Comparison of ENCODE assay signal across 20 mouse cellular contexts in genomic region chr2:132869682-132870081, GRCm38 (mm10). TPM values are rescaled to one million over a fixed set of nuclear protein-coding genes. Genes with fewer than 3 reads are reported as not detected.
DNase-seq lines count a peak whose midpoint lies in the region; ATAC-seq and TF ChIP-seq lines count a peak whose summit lies in the region.
"Had no signal": no experiment of that assay in that cellular context is flagged by ENCODE, and none has a peak within 500 bp of the region (broad histone marks: within the 10 kb centered on the region; RNA-seq: fewer than 3 reads in every experiment).

No protein-coding gene starts in this region.

- peak; percentile 17 to 23 for DNase-seq in cerebellum, postnatal 10 days
- DNase-seq in cerebellum, adult 2 months: no peak
- DNase-seq in liver, adult 2 months (ENCODE audit: extremely low read depth, low read depth, low spot score): peak; percentile 93
- DNase-seq in liver (no peak), 416B (ENCODE audit: low read depth) (peak; percentile 31)
- no peak for DNase-seq in urinary bladder, postnatal 25 days (ENCODE audit: low spot score)
- DNase-seq: cerebellum, adult 9-11 months; embryo, embryonic 11 days; gastrocnemius, postnatal 25 days; heart, postnatal 36 days; kidney, adult 2 months; lung, adult 2 months; lung, postnatal 4 days; retina, postnatal 1 day had no signal

- H3K27me3 ChIP-seq in cerebellum, adult 2 months (ENCODE audit: control insufficient read depth, insufficient read depth, low read length): no peaks in the 10 kb centered on the region
- H3K27me3 ChIP-seq in liver, adult 2 months (ENCODE audit: control insufficient read depth, insufficient read depth, low read length): no peaks in the 10 kb centered on the region
- H3K27me3 ChIP-seq in hindbrain, embryonic 13.5 days: no peaks in the 10 kb centered on the region
- H3K27me3 ChIP-seq: embryonic facial prominence, embryonic 15.5 days had no signal

- no peak overlapping the region for H3K4me3 ChIP-seq in cerebellum, adult 2 months (replicated peaks; ENCODE audit: insufficient read depth, low read depth, low read length)
- no peak overlapping the region for H3K4me3 ChIP-seq in liver, adult 2 months (ENCODE audit: insufficient read depth, low read depth, low read length)
- no peak overlapping the region for H3K4me3 ChIP-seq in brown adipose tissue, adult 24 weeks (ENCODE audit: insufficient read depth, low read depth, low read length)
- no peak overlapping the region for H3K4me3 ChIP-seq in hindbrain, embryonic 13.5 days
- H3K4me3 ChIP-seq: embryonic facial prominence, embryonic 15.5 days had no signal

- no peak overlapping the region for H3K9ac ChIP-seq in liver, adult 2 months (ENCODE audit: low read depth, low read length)
- H3K9ac ChIP-seq in hindbrain, embryonic 13.5 days: no peak overlapping the region
- H3K9ac ChIP-seq: embryonic facial prominence, embryonic 15.5 days had no signal

- no peak for TF ChIP-seq POLR2A in cerebellum, adult 2 months (IDR thresholded peaks at IDR 0.05; ENCODE audit: borderline replicate concordance, insufficient read depth, low read length)
- no peak for TF ChIP-seq POLR2A in liver, adult 2 months (IDR thresholded peaks at IDR 0.05; ENCODE audit: extremely low read depth, insufficient read depth, low read length)

- no peak for TF ChIP-seq CTCF in cerebellum, adult 2 months (IDR thresholded peaks at IDR 0.05; ENCODE audit: borderline replicate concordance, insufficient read depth, low read depth, low read length)
- TF ChIP-seq CTCF in liver, adult 2 months (IDR thresholded peaks at IDR 0.05; ENCODE audit: low read depth, low read length): no peak

- H3K79me2 ChIP-seq in liver, adult 2 months (ENCODE audit: control insufficient read depth, insufficient read depth, low read length): no peaks in the 10 kb centered on the region

- no peak overlapping the region for H3K4me2 ChIP-seq in hindbrain, embryonic 13.5 days
- H3K4me2 ChIP-seq: embryonic facial prominence, embryonic 15.5 days; heart, embryonic 11.5 days had no signal

- peaks cover 5% of the 10 kb centered on the region; the same call in 1 of the 2 replicates for H3K4me1 ChIP-seq in cerebellum, adult 2 months (ENCODE audit: control insufficient read depth, insufficient read depth, low read length)
- peaks cover 2% of the 10 kb centered on the region; the same call in 1 of the 2 replicates for H3K4me1 ChIP-seq in liver, adult 2 months (ENCODE audit: control insufficient read depth, insufficient read depth, low read length)
- peaks cover 2% of the 10 kb centered on the region; the same call in 1 of the 2 replicates for H3K4me1 ChIP-seq in brown adipose tissue, adult 24 weeks (ENCODE audit: control insufficient read depth, insufficient read depth, insufficient read length, low read length)
- H3K4me1 ChIP-seq in hindbrain, embryonic 13.5 days (replicated peaks): no peaks in the 10 kb centered on the region
- H3K4me1 ChIP-seq: embryonic facial prominence, embryonic 15.5 days had no signal

- ATAC-seq in hindbrain, embryonic 13.5 days (ENCODE audit: low FRiP score): no peak
- ATAC-seq: activated CD4-positive, CD25-positive, alpha-beta regulatory T cell, adult 4 months; hindbrain, postnatal 0 days had no signal

- peaks cover 15% of the 10 kb centered on the region for H3K36me3 ChIP-seq in liver, adult 2 months (ENCODE audit: control insufficient read depth, insufficient read depth, low read length)
- peaks cover 17% of the 10 kb centered on the region for H3K36me3 ChIP-seq in hindbrain, embryonic 13.5 days

- 36% methylated on average over 5 of the region's 5 CpGs for WGBS in cerebellum, adult 2 months
- WGBS in liver, adult 2 months: 23% methylated on average over 5 of the region's 5 CpGs
- 91% methylated on average over 5 of the region's 5 CpGs for WGBS in hindbrain, embryonic 13.5 days

- no peak overlapping the region for H3K27ac ChIP-seq in cerebellum, adult 2 months (ENCODE audit: insufficient read depth, low read length)
- H3K27ac ChIP-seq in liver, adult 2 months (replicated peaks; ENCODE audit: insufficient read depth, low read depth, low read length): peak overlapping the region; percentile 37
- peak overlapping the region; percentile 67 for H3K27ac ChIP-seq in brown adipose tissue, adult 24 weeks (replicated peaks; ENCODE audit: low read depth, low read length)
- no peak overlapping the region for H3K27ac ChIP-seq in hindbrain, embryonic 13.5 days
- H3K27ac ChIP-seq: embryonic facial prominence, embryonic 15.5 days; hindbrain, postnatal 0 days had no signal

- no peaks in the 10 kb centered on the region for H3K9me3 ChIP-seq in hindbrain, embryonic 13.5 days
- H3K9me3 ChIP-seq: embryonic facial prominence, embryonic 15.5 days had no signal

RNA-seq across cellular contexts. Expression of gene Lrrn4, which starts 11.0 kb away (rescaled TPM):
- 0.14 and 0.23 TPM in 2 replicates for polyA plus RNA-seq in cerebellum, adult 2 months (2012; rRNA removed)
- total RNA-seq in liver, adult 2 months (2014; rRNA removed): 0.13 and 0.37 TPM in 2 replicates
- polyA plus RNA-seq in liver, adult 2 months (2012; rRNA removed): 0.61 and 0.73 TPM in 2 replicates
- 1.1 and 1.4 TPM in 2 replicates for polyA plus RNA-seq in brown adipose tissue, adult 24 weeks (2012; ENCODE audit: insufficient read depth, insufficient read length, missing spikeins)
- polyA plus RNA-seq in hindbrain, embryonic 13.5 days (2015; fragmentation: Nextera tagmentation; extraction: Ambion mirVana): 0.10 TPM in 1 of 2 replicates, not detected in the other
- total RNA-seq: gastrocnemius, postnatal 25 days had no signal

RNA-seq across cellular contexts. Expression of gene Crls1, which starts 23.2 kb away (rescaled TPM):
- 24.4 and 26.0 TPM in 2 replicates for polyA plus RNA-seq in cerebellum, adult 2 months (2012; rRNA removed)
- total RNA-seq in liver, adult 2 months (2014; rRNA removed): 80.9 and 90.4 TPM in 2 replicates
- 41.3 and 52.9 TPM in 2 replicates for polyA plus RNA-seq in liver, adult 2 months (2012; rRNA removed)
- polyA plus RNA-seq in brown adipose tissue, adult 24 weeks (2012; ENCODE audit: insufficient read depth, insufficient read length, missing spikeins): 277 and 328 TPM in 2 replicates
- 9.2 and 9.3 TPM in 2 replicates for polyA plus RNA-seq in hindbrain, embryonic 13.5 days (2015; fragmentation: Nextera tagmentation; extraction: Ambion mirVana)

RNA-seq across cellular contexts. Expression of gene Mcm8, which starts 53.7 kb away (rescaled TPM):
- 3.4 and 3.7 TPM in 2 replicates for polyA plus RNA-seq in cerebellum, adult 2 months (2012; rRNA removed)
- 1.7 and 1.8 TPM in 2 replicates for total RNA-seq in liver, adult 2 months (2014; rRNA removed)
- polyA plus RNA-seq in liver, adult 2 months (2012; rRNA removed): 0.54 and 0.66 TPM in 2 replicates
- polyA plus RNA-seq in brown adipose tissue, adult 24 weeks (2012; ENCODE audit: insufficient read depth, insufficient read length, missing spikeins): 2.7 and 3.4 TPM in 2 replicates
- 5.8 and 6.7 TPM in 2 replicates for polyA plus RNA-seq in hindbrain, embryonic 13.5 days (2015; fragmentation: Nextera tagmentation; extraction: Ambion mirVana)

RNA-seq across cellular contexts. Expression of gene Trmt6, which starts 53.8 kb away (rescaled TPM):
- 33.9 and 34.1 TPM in 2 replicates for polyA plus RNA-seq in cerebellum, adult 2 months (2012; rRNA removed)
- total RNA-seq in liver, adult 2 months (2014; rRNA removed): 9.0 and 9.6 TPM in 2 replicates
- polyA plus RNA-seq in liver, adult 2 months (2012; rRNA removed): 2.0 TPM in 2 replicates
- 8.6 and 10.0 TPM in 2 replicates for polyA plus RNA-seq in brown adipose tissue, adult 24 weeks (2012; ENCODE audit: insufficient read depth, insufficient read length, missing spikeins)
- 25.6 and 26.5 TPM in 2 replicates for polyA plus RNA-seq in hindbrain, embryonic 13.5 days (2015; fragmentation: Nextera tagmentation; extraction: Ambion mirVana)

Comparison
In these comparisons a context has a peak if more than half of its experiments do, and no peak if none do; other contexts are left out.
1. DNase-seq: peak in cerebellum, postnatal 10 days (2 of 2), liver, adult 2 months (single experiment) and 416B (single experiment); none in cerebellum, adult 2 months (0 of 2), liver (single experiment) and urinary bladder, postnatal 25 days (single experiment).
2. H3K27ac ChIP-seq: peak in liver, adult 2 months (single experiment) and brown adipose tissue, adult 24 weeks (single experiment); none in cerebellum, adult 2 months (single experiment) and hindbrain, embryonic 13.5 days (single experiment).